8 mouse cellular contexts compared by ENCODE assay signal in the genomic region with DNA sequence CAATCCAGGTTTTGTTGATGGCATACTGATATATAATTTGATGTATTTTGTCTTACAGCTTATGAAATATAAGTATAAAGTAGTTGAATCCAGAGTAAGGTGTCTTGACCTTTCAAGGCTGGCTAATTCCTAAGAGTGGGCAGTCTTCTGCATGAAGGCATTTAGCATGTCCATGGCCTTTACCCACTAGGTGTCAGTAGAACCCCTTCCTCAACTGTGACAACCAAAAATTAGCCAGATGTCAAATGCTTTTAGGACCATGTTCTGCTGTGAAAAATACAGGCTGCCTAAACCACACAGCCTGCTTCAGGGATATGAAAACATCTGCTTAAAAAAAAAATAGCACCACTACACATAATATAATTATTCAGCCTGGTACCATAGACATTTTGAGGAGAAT. TPM values are rescaled to one million over a fixed set of nuclear protein-coding genes. Genes with fewer than 3 reads are reported as not detected.
DNase-seq lines count a peak whose midpoint lies in the region; ATAC-seq and TF ChIP-seq lines count a peak whose summit lies in the region.
"Had no signal": no experiment of that assay in that cellular context is flagged by ENCODE, and none has a peak within 500 bp of the region (broad histone marks: within the 10 kb centered on the region; RNA-seq: fewer than 3 reads in every experiment).

No protein-coding gene starts in this region.

- no peak overlapping the region for H3K4me2 ChIP-seq in kidney, embryonic 15.5 days
- H3K4me2 ChIP-seq in CH12.LX (ENCODE audit: insufficient read depth, low read depth, poor library complexity, severe bottlenecking), result no peak overlapping the region
- no peak overlapping the region for H3K4me2 ChIP-seq in midbrain, embryonic 15.5 days

- H3K79me2 ChIP-seq in CH12.LX (replicated peaks; ENCODE audit: control insufficient read depth, extremely low read depth, insufficient read depth, poor library complexity, severe bottlenecking), result peaks cover 6% of the 10 kb centered on the region

- TF ChIP-seq CTCF in kidney, adult 2 months (conservative IDR thresholded peaks at IDR 0.05; ENCODE audit: insufficient read depth, insufficient read length, low read depth, low read length), result peak; percentile 52
- TF ChIP-seq CTCF in CH12.LX (conservative IDR thresholded peaks at IDR 0.05 in 1 of 2, IDR thresholded peaks at IDR 0.05 in 1 of 2; ENCODE audit: low read depth in 2 of 2, low read length in 2 of 2), result peak; percentile 70 to 98

- no peaks in the 10 kb centered on the region for H3K9me3 ChIP-seq in kidney, embryonic 15.5 days (replicated peaks)
- no peaks in the 10 kb centered on the region for H3K9me3 ChIP-seq in CH12.LX (replicated peaks; ENCODE audit: low read length)
- H3K9me3 ChIP-seq in midbrain, embryonic 15.5 days, result no peaks in the 10 kb centered on the region

- DNase-seq in kidney, adult 2 months, result peak; percentile 75
- DNase-seq in CH12.LX (ENCODE audit: extremely low read depth), result peak; percentile 72
- DNase-seq in Muller cell, postnatal 12 days (ENCODE audit: inconsistent ontology term), result peak; percentile 72
- peak; percentile 71 for DNase-seq in heart, postnatal 4 days

- H3K4me3 ChIP-seq in kidney, adult 2 months (ENCODE audit: insufficient read depth, low read depth, low read length), result no peak overlapping the region
- H3K4me3 ChIP-seq in kidney, embryonic 15.5 days (replicated peaks), result no peak overlapping the region
- H3K4me3 ChIP-seq in CH12.LX (replicated peaks in 1 of 3; ENCODE audit: low read depth in 2 of 3, low read length in 2 of 3, poor library complexity in 1 of 3), result no peak overlapping the region
- H3K4me3 ChIP-seq in midbrain, embryonic 15.5 days, result no peak overlapping the region

- no peak for TF ChIP-seq POLR2A in kidney, adult 2 months (IDR thresholded peaks at IDR 0.05; ENCODE audit: low read depth, low read length)
- no peak for TF ChIP-seq POLR2A in CH12.LX (IDR thresholded peaks at IDR 0.05; ENCODE audit: low read depth, low read length)

- no peak for TF ChIP-seq EP300 in CH12.LX (IDR thresholded peaks at IDR 0.05; ENCODE audit: low read length)

- TF ChIP-seq RAD21 in CH12.LX (IDR thresholded peaks at IDR 0.05; ENCODE audit: low read depth, low read length), result peak; percentile 98

- H3K9ac ChIP-seq in kidney, embryonic 15.5 days, result no peak overlapping the region
- H3K9ac ChIP-seq in CH12.LX (ENCODE audit: insufficient read depth, low read depth), result no peak overlapping the region
- no peak overlapping the region for H3K9ac ChIP-seq in midbrain, embryonic 15.5 days

- H3K36me3 ChIP-seq in kidney, adult 2 months (ENCODE audit: control insufficient read depth, insufficient read depth, low read length), result no peaks in the 10 kb centered on the region
- H3K36me3 ChIP-seq in kidney, embryonic 15.5 days, result no peaks in the 10 kb centered on the region
- no peaks in the 10 kb centered on the region for H3K36me3 ChIP-seq in CH12.LX (replicated peaks in 1 of 2; ENCODE audit: control insufficient read depth in 1 of 2, insufficient read depth in 1 of 2, low read length in 1 of 2)
- no peaks in the 10 kb centered on the region for H3K36me3 ChIP-seq in midbrain, embryonic 15.5 days (replicated peaks)

- dilution Hi-C loops in CH12.LX (cut with MboI; ENCODE audit: extremely low pct_ligation_motif_present, extremely low pct_unique_long_range_greater_than_20kb, low sequenced_read_pairs), result loop anchor here (25.0 kb wide), 1 partner anchor 148 kb away; no protein-coding TSS in a partner anchor

- no peaks in the 10 kb centered on the region for H3K27me3 ChIP-seq in kidney, adult 2 months (replicated peaks; ENCODE audit: control insufficient read depth, insufficient read depth, low read length)
- no peaks in the 10 kb centered on the region for H3K27me3 ChIP-seq in kidney, embryonic 15.5 days
- H3K27me3 ChIP-seq in CH12.LX (replicated peaks), result no peaks in the 10 kb centered on the region
- H3K27me3 ChIP-seq in midbrain, embryonic 15.5 days (replicated peaks), result peaks cover 11% of the 10 kb centered on the region

- peaks cover 3% of the 10 kb centered on the region; the same call in 1 of the 2 replicates for H3K4me1 ChIP-seq in kidney, adult 2 months (ENCODE audit: control insufficient read depth, insufficient read depth, low read length)
- peaks cover 15% of the 10 kb centered on the region for H3K4me1 ChIP-seq in kidney, embryonic 15.5 days
- peaks cover 0 to 12% of the 10 kb centered on the region in 2 experiments; a peak in 2 of 4 replicates for H3K4me1 ChIP-seq in CH12.LX (ENCODE audit: control insufficient read depth in 1 of 2, insufficient read depth in 2 of 2)
- peaks cover 9% of the 10 kb centered on the region for H3K4me1 ChIP-seq in midbrain, embryonic 15.5 days

- H3K27ac ChIP-seq in kidney, adult 2 months (ENCODE audit: insufficient read depth, low read depth, low read length), result no peak overlapping the region
- H3K27ac ChIP-seq in kidney, embryonic 15.5 days, result no peak overlapping the region
- H3K27ac ChIP-seq in CH12.LX (ENCODE audit: insufficient read depth, low read depth), result no peak overlapping the region
- no peak overlapping the region for H3K27ac ChIP-seq in midbrain, embryonic 15.5 days
- H3K27ac ChIP-seq: macrophage had no signal

- in situ Hi-C loops in CH12.LX (cut with MboI; ENCODE audit: low pct_ligation_motif_present, low pct_unique_long_range_greater_than_20kb, low sequenced_read_pairs), result no loop called here

- no peak for ATAC-seq in kidney, embryonic 15.5 days (replicated peaks; ENCODE audit: low FRiP score)
- peak; percentile 53 for ATAC-seq in midbrain, embryonic 15.5 days (replicated peaks)
- no peak for ATAC-seq in activated CD4-positive, CD25-positive, alpha-beta regulatory T cell, adult 4 months

TF ChIP-seq in CH12.LX, 34 proteins besides CTCF, POLR2A, EP300 and RAD21:
- TF ChIP-seq CHD2 (IDR thresholded peaks at IDR 0.05; ENCODE audit: low read length) (no peak), MYC (IDR thresholded peaks at IDR 0.05; ENCODE audit: low read depth, low read length) (peak; percentile 47; the same call in 1 of the 2 replicates), E2F4 (IDR thresholded peaks at IDR 0.05; ENCODE audit: insufficient replicate concordance, low read depth, low read length) (no peak), SMC3 (IDR thresholded peaks at IDR 0.05; ENCODE audit: low read depth, low read length) (peak; percentile 98), ZC3H11A (IDR thresholded peaks at IDR 0.05; ENCODE audit: low read depth, low read length) (peak; percentile 92), NELFE (IDR thresholded peaks at IDR 0.05; ENCODE audit: low read depth, low read length) (peak; percentile 46; the same call in 1 of the 2 replicates), MAX (IDR thresholded peaks at IDR 0.05; ENCODE audit: low read length) (no peak), JUND (conservative IDR thresholded peaks at IDR 0.05; ENCODE audit: low read depth, low read length) (peak; percentile 43; the same call in 1 of the 2 replicates), GABPA (IDR thresholded peaks at IDR 0.05; ENCODE audit: insufficient replicate concordance, low read depth, low read length) (no peak)

RNA-seq across cellular contexts. Expression of a gene that starts 11.8 kb away (rescaled TPM):
- polyA plus RNA-seq in kidney, adult 2 months (2012; rRNA removed), result 28.4 and 31.7 TPM in 2 replicates
- polyA plus RNA-seq in kidney, embryonic 15.5 days (2015; fragmentation: Nextera tagmentation; extraction: Ambion mirVana), result 43.3 and 47.9 TPM in 2 replicates
- total RNA-seq in CH12.LX (2012; rRNA removed) (24.1 and 37.0 TPM in 2 replicates), CH12.LX (2014; rRNA removed) (45.8 and 53.7 TPM in 2 replicates)
- polyA plus RNA-seq in CH12.LX (2012; ENCODE audit: insufficient read length, low read depth), result 17.8 and 19.7 TPM in 2 replicates
- total RNA-seq in heart, postnatal 4 days (2021), result 100 to 1,000 TPM; 107 to 114 TPM
- 18.6 and 20.4 TPM in 2 replicates for polyA plus RNA-seq in midbrain, embryonic 15.5 days (2015; fragmentation: Nextera tagmentation; extraction: Ambion mirVana)
- polyA plus RNA-seq in activated CD4-positive, CD25-positive, alpha-beta regulatory T cell, adult 4 months (2017; shearing (Covaris generic)), result under 1 TPM; 0.28 to 0.69 TPM

Comparison
In these comparisons a context has a peak if more than half of its experiments do, and no peak if none do; other contexts are left out.
1. RNA of a gene that starts 11.8 kb away (polyA plus RNA-seq): 43.3 to 47.9 TPM in kidney, embryonic 15.5 days, 28.4 to 31.7 TPM in kidney, adult 2 months, 18.6 to 20.4 TPM in midbrain, embryonic 15.5 days and 17.8 to 19.7 TPM in CH12.LX; 0.28 to 0.69 TPM in activated CD4-positive, CD25-positive, alpha-beta regulatory T cell, adult 4 months; every median in the first group is over 10 times any median in the second.
2. Peak in every context shown above with its lines, with median percentiles within 50 percentile points of each other: DNase-seq.